Mouse (Mus musculus): ENCODE measurements around the gene Pnpla6. TPM values are rescaled to one million over a fixed set of nuclear protein-coding genes. Genes with fewer than 3 reads are reported as not detected.

Pnpla6 gene
- polyA plus RNA-seq (2017; shearing (Covaris generic)), result 10 to 100 TPM; 22.3 to 27.5 TPM

GRCm38 (mm10) chr8:3515260-3515671 is at the start of gene Pnpla6:
Gene Pnpla6, plus strand, starts transcription at chr8:3515384.

GRCm38 (mm10) chr8:3467006-3467885 is 47.9 kb upstream of the Pnpla6 start, which contains the start of gene Pex11g:
Gene Pex11g, minus strand, starts transcription at chr8:3467680.

GRCm38 (mm10) chr8:3470562-3470961 is 44.6 kb upstream of the Pnpla6 start, which contains the start of gene Tex45:
Gene Tex45, plus strand, starts transcription at chr8:3470862.

GRCm38 (mm10) chr8:3492901-3493844 is 22.0 kb upstream of the Pnpla6 start, which contains the start of gene Zfp358:
Gene Zfp358, plus strand, starts transcription at chr8:3493138.

GRCm38 (mm10) chr8:3500235-3501090 is 14.7 kb upstream of the Pnpla6 start, which contains the start of gene Mcoln1:
Gene Mcoln1, plus strand, starts transcription at chr8:3500457.

GRCm38 (mm10) chr8:3567641-3568371 is 52.6 kb downstream of the Pnpla6 start, which contains the start of gene C330021F23Rik:
Gene C330021F23Rik, plus strand, starts transcription at chr8:3567990.

GRCm38 (mm10) chr8:3586993-3587390 is 71.8 kb downstream of the Pnpla6 start, which contains the start of gene Camsap3:
Gene Camsap3, plus strand, starts transcription at chr8:3587293.

Other genes with a start within 250 kb of the Pnpla6 start
- 10 to 100 TPM; 14.4 to 17.8 TPM for gene Insr, start 235.8 kb upstream of the Pnpla6 start, polyA plus RNA-seq (2017; shearing (Covaris generic))
- gene A430078G23Rik, start 162.0 kb upstream of the Pnpla6 start, polyA plus RNA-seq (2017; shearing (Covaris generic)), result 10 to 100 TPM; 73.5 to 80.4 TPM
- 10 to 100 TPM; 54.8 to 71.1 TPM for gene Arhgef18, start 122.4 kb upstream of the Pnpla6 start, polyA plus RNA-seq (2017; shearing (Covaris generic))
- gene Pex11g, start 47.7 kb upstream of the Pnpla6 start, polyA plus RNA-seq (2017; shearing (Covaris generic)), result 1 to 10 TPM; 4.8 to 5.7 TPM
- gene Tex45, start 44.5 kb upstream of the Pnpla6 start, polyA plus RNA-seq (2017; shearing (Covaris generic)), result not detected
- gene Zfp358, start 22.2 kb upstream of the Pnpla6 start, polyA plus RNA-seq (2017; shearing (Covaris generic)), result 10 to 100 TPM in 1 of 2 experiments, 1 to 10 TPM in 1; 5.3 to 13.0 TPM
- 10 to 100 TPM; 79.5 to 93.9 TPM for gene Mcoln1, start 14.9 kb upstream of the Pnpla6 start, polyA plus RNA-seq (2017; shearing (Covaris generic))
- gene C330021F23Rik, start 52.6 kb downstream of the Pnpla6 start, polyA plus RNA-seq (2017; shearing (Covaris generic)), result under 1 TPM in 1 of 2 experiments, not detected in 1; 0.20 TPM
- gene Camsap3, start 71.9 kb downstream of the Pnpla6 start, polyA plus RNA-seq (2017; shearing (Covaris generic)), result under 1 TPM in 1 of 2 experiments, not detected in 1; 0.33 TPM
- gene Xab2, start 105.9 kb downstream of the Pnpla6 start, polyA plus RNA-seq (2017; shearing (Covaris generic)), result 10 to 100 TPM; 81.8 to 82.2 TPM
- 100 to 1,000 TPM; 122 to 131 TPM for gene Pet100, start 106.2 kb downstream of the Pnpla6 start, polyA plus RNA-seq (2017; shearing (Covaris generic))
- gene Pcp2, start 110.2 kb downstream of the Pnpla6 start, polyA plus RNA-seq (2017; shearing (Covaris generic)), result under 1 TPM; 0.16 to 0.20 TPM
- gene Stxbp2, start 115.6 kb downstream of the Pnpla6 start, polyA plus RNA-seq (2017; shearing (Covaris generic)), result 100 to 1,000 TPM; 211 to 215 TPM
- not detected for gene Retn, start 140.4 kb downstream of the Pnpla6 start, polyA plus RNA-seq (2017; shearing (Covaris generic))
- gene Mcemp1, start 150.4 kb downstream of the Pnpla6 start, polyA plus RNA-seq (2017; shearing (Covaris generic)), result under 1 TPM; 0.36 to 0.92 TPM
- gene Fcor, start 157.0 kb downstream of the Pnpla6 start, polyA plus RNA-seq (2017; shearing (Covaris generic)), result not detected
- 10 to 100 TPM; 27.9 to 28.4 TPM for gene Trappc5, start 160.9 kb downstream of the Pnpla6 start, polyA plus RNA-seq (2017; shearing (Covaris generic))
- gene Fcer2a, start 178.8 kb downstream of the Pnpla6 start, polyA plus RNA-seq (2017; shearing (Covaris generic)), result 1 to 10 TPM in 1 of 2 experiments, under 1 TPM in 1; 0.47 to 2.0 TPM
- gene Clec4g, start 205.3 kb downstream of the Pnpla6 start, polyA plus RNA-seq (2017; shearing (Covaris generic)), result not detected
- gene Cd209a, start 233.6 kb downstream of the Pnpla6 start, polyA plus RNA-seq (2017; shearing (Covaris generic)), result under 1 TPM; 0.20 to 0.32 TPM